Mouse (Mus musculus): ENCODE results near the gene Tet3.
A peak's percentile ranks its signal among the peaks of the same experiment; 100 is the strongest.

Tet3 gene

DNA sequence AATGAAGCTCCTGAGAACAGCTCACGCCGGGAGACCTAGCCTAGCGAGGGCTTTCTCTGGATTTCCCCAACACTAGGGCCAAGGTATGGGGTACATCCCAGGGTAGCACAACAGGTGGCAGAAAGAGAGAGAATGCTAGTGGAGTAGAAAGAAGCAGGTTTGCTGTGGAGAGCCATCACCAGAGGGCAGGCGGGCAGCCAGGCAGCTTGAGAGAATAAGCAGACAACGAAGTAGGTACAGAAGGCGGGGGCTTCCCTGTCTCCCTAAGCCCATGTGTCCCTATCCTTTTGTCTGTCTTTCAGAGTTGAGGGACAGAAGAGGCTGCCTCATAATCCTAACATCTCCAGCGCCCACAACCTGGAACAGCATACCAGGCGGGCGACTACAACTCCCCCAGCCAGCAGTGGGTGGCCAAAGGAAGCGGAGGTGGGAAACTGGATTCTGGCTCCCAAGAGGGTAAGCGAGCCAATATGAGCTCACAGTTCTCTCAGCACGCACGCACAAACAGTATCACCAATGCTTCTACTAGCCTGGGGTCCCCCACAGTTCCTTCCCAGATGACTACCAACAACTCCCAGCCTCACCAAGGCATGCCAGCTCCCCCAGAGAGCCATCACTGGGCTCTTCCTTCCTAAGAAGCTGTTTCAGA, 19.6 kb downstream of the Tet3 start:
- DNase-seq, result no peak

DNA sequence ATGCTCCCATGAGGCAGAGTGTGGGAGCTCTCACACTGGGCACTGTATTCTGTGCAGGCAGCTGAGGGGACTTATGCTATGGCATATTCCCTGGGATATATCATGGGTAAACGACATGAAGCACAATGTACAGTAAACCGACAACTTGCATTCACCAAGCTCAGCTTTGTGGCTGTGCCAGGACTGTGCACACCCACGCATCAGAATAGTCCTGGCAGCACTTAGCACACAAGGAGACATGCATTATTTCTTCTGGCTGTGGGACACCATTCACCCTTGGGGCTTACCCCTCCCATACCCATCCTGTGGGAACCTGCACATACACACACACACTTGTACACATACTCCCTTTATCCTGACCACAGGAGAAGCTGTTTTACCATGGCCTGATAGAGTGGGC, 20.3 kb downstream of the Tet3 start:
- DNase-seq, result no peak

DNA sequence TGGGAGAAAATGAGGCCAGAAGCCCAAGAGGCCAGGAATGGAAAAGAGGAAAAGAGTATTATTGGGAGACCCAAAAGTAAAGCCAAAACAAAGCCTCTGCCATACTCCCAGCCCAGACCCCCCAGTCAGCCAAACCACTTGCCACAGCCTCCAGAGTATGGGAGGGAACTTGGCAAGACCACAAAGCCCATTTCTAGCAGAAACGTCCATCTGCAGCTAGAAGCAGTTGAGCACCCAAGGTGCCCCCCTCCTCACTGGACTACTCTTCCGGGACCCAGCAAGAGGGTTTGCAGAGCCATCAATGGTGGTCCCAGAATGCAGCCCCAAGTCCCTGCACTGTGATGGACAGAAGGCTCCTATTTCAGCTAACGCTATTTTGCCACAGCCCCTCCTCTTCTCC, 21.1 kb downstream of the Tet3 start:
- DNase-seq, result no peak

DNA sequence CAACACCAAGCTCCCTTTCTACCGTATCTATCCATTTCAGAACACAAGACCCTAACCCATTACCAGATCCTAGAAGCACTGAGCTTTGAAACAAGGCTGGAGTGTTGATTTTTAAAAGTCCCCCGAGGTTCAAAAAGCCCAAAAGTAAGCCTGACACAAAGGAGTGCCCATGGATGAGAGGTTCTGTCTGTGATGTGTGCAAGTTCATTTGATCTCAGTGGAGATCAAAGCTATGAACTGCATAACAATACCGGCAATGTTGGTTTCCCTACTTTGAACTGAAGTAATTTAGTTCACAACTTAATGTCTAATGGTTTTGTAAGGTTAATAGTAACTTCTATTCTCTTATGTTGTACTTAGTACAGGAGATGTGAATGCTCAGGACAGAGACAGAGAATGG, 21.7 kb downstream of the Tet3 start:
- no peak for DNase-seq

DNA sequence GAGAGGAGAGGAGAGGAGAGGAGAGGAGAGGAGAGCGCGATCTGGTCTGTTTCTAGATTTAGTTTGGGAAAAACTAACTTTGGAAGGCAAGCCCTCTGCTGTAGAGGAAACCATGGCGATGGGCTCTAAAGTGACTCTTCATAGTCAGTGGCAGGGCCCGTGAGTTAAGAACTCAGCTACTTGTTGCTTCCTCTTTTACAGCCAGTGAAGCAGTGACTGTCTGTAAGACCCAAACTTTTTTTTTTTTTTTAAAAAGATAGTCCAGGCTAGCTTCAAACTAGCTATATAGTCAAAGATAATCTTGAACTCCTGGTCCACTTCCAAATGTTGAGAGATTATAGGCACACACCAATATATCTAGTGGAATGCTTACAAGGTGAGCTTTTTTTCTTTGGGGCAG, 22.3 kb downstream of the Tet3 start:
- no peak for DNase-seq

DNA sequence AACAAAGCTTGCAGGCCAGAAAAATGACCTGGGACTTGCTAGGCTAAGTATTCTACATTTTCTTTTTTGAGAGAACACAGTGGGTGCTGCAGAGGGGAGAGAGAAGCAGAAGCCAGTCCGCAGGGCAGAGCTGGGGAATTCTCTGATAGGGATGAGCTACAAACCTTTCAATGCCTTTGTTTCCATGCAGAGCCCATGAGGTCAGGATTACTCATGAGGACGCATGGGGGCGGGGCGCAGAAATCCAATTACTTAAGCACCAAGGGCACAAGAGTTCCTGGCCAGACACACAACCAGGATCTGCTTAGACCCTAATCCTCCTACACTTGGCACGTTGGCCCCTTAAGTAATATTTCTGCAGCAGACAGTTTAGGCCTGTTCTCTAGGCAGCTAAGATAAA, 23.7 kb downstream of the Tet3 start:
- no peak for DNase-seq

DNA sequence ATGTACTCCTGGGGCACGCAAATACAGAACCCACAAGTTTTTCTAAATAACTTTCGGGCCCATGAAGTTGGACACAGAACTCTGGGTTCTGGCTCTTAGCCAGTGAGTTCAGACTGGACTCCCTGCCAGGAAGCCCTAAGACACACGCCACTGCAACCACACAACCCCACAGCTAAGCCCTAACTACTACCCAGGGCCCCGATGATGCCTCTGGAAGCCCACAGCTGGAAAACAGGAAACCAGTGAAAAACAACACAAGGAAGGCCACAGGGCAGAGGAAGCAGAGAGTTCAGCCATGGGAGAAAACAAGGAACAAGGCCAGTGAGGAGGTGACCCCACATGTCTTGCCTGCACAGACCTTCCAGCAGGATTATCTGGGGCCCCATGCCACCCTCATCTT, 25.3 kb downstream of the Tet3 start:
- DNase-seq, result no peak

DNA sequence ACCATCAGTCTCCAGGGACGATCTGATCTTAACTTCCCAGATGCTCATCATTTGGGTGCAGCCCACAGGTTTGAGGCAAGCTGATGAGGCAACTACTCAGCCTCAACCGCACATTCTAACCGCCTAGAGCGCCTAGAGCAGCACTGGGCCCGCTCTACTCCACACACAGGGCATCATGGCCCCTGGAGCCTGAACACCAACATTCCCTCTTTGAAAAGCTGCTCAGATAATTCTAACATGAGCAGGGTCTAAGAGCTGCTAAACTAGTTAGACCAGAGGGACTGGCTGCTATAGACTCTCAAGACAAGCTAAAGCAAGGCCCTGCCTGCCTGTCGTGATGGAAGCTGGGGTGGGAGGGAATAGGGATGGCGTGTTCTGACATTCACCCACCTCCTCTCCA, 25.9 kb downstream of the Tet3 start:
- no peak for DNase-seq

DNA sequence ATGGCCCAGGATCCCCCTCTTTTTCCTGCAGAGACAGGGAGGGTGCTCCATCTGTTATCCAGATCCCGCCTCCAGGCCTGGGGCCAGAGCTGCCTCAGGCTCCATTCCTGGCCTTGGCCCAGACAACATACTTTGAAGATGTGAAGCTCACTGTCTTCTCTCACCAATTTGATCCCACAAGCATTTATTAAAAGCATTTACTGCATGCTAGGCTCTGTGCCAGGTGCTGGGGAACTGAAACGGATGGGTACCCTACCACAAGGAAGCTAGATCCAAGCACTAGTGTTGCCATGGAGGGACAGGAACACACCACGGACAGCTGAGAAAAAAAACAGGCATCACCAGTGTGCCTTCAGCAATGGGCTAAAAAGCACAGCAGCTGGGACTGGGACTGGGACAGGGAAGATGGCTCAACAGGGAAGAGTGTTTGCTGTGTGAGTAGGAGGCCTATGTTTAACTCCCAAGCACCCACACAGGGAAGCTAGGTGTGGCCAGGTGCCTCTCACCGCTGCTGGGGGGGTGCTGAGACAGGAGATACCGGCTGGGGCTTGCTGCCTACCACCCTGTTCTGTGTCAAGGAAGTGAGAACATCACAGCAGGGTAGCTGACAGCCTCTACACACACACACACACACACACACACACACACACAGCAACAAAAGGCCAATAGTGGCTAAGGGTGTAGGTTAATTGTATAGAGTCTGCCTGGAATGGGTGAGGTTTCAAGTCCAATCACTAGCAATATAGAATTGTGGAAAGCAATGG, 30.7 kb downstream of the Tet3 start:
- DNase-seq, result peak; percentile 54

DNA sequence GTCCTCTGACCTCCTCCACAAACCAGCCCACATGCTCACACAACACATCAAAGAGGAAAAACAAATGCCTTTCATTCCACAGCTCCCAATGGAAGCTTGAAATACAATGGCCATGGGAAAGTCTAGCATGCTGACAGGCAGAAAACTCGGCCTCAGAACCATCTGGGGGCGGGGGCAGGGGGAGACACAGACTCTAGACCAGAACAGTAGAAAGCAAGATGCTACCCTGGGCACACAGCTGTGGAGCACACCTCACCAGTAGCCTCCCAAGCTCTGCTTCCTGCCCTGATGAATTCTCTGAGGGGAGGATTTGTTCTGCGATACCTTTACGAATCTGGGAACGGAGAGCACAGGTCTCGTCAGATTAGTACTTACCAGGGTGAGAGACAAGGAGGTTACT, 31.4 kb downstream of the Tet3 start:
- no peak for DNase-seq

DNA sequence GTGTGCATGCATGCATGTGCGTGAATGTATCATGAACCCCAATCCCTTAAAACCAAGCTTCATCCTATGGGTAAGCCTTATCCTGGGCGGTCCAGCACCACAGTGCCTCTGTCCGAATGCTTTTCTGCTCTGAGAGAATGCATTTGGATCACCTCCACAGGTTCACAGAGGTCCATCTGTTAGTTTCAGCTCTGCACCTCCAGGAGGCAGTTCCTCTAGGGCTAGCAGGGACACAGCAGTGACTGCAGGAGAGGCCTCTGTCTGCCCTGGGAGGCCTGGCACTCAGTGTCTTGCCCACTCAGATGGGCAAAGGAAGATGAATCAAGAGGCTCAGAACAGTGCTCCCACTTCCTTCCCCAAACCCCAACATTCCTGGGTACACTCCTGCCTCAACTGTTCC, 32.3 kb downstream of the Tet3 start:
- no peak for DNase-seq

DNA sequence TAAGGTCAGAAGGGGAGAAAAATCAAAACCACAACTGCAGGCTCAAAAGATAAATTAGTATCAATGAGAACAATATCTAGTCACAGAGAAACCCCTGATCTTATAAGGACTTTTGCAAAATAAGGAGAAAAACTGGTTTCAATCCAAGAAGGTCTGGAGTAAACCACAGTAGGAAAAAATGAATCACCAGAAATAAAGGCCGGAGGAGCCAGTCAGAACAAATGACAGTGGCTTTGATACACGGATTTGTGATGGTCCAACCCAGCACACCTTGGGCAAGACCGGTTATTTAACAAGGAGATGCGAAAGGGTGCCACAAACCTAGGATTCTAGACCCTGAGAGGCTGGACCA, 34.9 kb downstream of the Tet3 start:
- DNase-seq, result no peak

DNA sequence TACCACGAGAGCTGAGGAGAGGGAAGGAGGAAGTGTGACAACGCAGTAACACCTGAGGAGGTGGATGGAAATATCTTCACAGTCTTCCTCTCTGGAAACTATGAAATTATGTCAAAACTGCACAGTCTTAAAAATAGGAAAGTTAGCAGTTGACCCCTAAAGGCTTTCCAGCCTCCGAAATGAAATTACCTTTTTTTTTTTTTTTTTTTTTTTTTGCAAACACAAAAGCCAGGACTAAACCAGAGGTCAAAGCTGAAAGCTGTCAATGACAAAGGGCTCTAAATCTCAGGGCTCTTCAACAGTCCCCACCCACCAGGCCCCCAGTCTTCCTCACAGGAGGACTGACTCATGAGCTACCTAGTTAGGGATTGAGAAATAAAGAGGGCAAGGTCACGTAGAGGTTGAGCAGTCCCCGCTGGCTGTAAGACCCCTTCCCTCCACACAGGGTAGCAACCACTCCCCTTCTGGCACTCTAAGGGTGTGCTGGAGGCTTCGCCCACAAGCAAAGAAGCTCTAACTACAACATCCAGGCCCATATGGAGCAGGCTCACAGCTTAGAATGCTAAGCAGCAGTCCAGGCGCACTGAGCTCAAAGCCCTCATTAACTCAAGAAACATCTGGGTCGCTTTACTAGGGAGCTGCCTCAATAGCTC, 35.4 kb downstream of the Tet3 start:
- no peak for DNase-seq

DNA sequence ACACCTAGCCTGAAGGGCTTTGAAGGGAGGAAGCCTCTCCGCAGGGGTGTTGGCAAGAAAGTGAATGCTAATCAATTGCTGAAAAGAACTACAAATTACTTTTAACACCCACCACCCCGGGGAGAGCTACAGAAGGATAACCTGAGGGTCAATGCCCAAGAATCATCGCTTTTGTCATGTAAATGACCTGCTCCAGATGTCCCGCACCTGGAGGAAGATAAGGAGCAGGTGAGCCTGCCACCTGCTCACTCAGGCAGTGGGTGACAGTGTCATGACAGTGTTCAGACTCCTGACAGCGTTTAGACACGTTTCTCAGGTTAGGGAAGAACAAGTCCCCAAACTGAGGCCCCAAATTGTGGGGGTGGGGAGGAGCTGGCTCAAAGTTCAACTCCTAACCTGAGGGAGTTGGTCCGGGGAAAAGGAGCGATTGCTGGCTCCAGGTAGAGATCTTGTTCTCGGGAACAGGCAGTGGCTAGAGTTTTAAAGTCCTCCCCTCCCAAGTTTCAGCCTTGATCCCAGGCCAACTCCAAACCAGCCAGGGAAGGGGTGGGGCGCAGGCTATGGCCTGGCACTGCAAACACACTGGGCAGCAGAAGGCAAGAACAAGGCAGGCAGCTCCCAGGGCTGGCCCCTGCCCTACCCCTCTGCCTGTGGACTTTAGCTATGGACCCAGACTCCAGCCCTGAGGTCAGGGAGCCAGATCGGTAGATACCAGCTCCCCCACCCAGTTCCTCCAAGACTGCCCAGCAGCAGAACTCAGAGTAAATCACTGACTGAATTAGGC, 36.8 kb downstream of the Tet3 start:
- DNase-seq, result no peak

DNA sequence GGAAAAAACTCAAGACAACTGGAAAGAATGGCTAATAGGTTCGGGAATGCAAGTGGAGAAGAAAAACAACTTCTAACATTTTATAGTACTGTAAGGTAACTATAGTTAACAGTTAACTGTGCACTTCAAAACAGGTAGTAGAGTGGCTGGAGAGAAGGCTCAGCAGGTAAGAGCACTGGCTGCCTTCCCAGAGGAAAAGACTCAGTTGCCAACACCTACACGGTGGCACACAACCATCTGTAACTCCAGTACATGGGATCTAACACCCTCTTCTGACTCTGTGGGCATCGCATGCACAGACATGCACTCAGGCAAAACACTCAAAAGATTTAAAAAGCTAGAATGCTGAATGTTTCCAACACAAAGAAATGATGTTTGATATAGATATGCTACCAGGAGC, 39.4 kb downstream of the Tet3 start:
- no peak for DNase-seq

DNA sequence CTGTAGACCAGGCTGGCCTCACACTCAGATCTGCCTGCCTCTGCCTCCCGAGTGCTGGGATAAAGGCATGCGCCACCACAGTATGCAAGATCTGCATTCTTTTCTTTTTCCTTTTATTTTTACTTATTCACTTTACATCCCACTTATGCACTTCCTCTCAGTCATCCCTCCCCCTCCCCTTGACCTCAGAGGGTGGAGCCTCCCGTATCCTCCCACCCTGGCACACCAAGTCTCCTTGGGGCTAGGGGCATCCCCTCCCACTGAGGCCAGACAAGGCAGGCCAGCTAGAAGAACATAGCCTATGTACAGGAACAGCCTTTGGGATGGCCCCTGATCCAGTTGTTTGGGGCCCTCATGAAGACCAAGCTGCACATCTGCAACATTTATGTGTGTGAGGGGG, 41.4 kb downstream of the Tet3 start:
- DNase-seq, result no peak

DNA sequence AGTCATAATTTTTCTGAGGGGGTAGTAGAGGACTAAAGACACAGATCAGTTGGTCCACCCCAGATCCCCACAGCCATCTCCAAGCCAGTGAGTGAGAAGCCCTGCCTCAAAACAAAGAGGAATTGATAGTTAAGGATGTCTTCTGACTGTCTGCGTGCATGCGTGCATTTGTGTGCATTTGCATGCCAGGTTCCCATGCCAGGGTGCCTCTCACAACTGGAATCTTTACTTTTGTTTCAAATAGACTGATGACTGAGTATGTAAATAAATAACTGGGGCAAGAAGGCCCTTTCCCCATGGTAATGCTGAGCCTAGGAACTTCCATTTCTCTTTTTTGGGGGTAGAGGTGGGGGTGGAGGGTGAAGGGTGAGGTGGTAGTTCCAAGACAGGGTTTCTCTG, 41.8 kb downstream of the Tet3 start:
- DNase-seq, result no peak

DNA sequence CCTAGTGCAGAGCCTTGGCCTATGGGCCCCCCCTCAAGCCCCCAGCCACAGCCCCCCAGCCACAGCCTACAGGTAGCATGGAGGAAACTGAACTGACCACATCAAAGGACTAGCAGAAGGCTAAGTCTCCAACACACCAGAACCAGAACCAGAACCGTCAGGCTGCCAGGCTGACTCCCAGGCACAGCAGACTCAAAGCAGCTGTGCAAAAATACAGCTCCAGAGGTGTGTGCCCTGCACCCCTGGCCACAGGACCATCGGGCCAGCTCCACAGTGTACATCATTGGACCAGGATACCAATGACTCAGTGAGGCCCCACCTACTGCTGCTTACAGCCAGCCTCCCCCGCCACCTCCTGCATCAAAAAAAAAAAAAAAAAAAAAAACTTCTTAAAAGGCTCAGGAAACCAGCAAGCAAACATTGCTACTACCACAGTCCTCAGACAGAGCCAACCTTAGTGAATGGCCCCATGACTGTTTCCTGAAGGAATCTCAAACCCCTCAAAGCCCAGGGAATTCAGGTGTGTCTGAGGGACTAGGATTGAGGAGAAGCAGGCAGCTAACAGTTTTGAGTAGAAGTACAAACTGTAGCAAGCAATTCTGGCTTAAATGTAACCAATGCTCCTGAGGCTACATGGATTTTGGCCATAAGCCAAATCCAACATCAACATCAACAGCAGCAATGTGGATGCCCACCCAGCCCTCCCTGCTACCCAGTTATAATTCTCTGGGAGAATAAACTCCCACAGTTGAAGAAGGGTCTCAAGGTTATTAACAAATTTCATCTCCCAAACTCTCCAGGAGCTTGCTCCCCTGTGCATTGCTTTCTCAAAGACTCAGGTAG, 42.4 kb downstream of the Tet3 start:
- no peak for DNase-seq

DNA sequence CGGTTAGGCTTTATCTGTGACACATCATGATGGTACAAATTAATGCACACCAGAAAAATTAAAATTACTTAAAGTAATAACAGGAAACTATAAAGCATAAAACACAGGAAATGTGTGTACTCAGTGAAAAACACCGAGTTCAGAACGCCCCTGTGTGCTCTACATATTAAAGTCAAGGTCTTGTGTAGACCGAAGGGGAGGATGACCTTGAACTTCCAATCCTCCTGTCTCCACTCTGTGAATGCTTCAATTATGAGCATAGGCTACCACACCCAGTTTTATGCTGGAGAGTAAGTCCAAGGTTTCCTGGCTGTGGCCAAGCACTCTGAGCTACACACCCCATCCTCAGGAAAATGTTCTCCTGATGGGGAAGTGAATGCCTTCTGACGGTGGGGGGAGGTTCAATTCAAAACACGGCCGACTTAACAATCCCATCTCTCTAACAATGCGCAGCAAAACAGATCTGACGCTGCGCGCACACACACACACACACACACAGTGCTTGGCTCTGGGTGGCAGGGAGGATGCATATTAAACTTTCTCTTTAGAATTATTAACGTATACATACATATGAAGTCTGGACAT, 43.4 kb downstream of the Tet3 start:
- no peak for DNase-seq

DNA sequence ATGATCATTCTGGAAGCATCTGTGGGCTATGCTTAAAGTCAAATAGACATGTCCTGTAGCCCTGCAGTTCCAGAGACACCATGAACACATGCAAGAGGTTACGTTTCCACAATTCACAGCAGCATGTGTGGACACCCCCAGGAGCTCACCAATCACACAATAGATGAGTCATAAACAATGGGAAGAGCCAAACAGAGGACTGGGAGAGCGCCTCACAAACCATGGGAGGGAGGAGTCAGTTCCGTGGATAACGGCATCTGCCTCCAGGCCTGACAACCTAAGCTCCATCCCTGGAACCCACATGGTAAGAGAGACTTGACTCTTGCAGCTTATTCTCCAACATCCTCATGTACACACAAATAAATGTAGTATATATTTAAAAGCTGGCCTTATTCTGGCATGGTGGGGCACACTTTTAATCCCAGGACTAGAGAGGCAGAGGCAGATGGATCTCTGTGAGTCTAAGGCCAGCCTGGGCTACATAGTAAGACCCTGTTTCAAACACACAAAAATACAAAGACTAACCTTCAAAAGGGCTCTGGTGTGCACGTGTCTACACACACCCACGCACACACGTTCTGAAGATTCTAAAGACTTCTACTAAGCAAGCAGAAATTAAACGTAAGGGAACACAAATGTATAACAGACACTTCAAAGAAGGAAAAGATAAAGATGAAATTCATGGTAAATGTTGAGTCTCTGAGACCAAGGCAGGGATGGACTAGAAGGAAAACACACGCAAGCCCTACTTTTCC, 44.1 kb downstream of the Tet3 start:
- DNase-seq, result no peak

DNA sequence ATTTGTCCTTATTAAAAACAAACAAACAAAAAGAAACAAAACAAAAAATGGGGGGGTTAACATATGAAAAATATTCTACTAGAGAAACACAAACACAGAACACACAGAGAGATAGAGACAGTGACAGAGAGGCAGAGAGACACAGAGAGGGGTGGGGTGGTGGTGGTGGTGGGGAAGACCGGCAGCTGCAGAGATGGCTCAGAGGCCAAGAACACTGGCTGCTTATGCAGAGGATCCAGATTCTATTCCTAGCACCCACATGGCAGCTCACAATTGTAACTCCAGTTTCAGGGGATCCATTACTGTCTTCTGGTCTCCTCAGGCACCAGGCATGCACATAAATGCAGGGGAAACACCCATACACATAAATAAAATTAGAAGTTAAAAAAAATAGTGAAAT, 45.2 kb downstream of the Tet3 start:
- no peak for DNase-seq

All from right cerebral cortex, postnatal 14 days (tissue).